Mouse (Mus musculus) thymus, postnatal 0 days (tissue): ENCODE data around the gene Usp12. TPM values are rescaled to one million over a fixed set of nuclear protein-coding genes. Genes with fewer than 3 reads are reported as not detected.
"Not testable (repeated sequence)": the region's sequence is repeated elsewhere in the genome, so short reads cannot be mapped to it uniquely, and the experiment has no call there.

ENCODE experiments used
- DNase-seq: peaks from one replicate; pipeline ENCODE4 v3.0.0-alpha.2; 2015; ENCODE audit warnings: low spot score
- polyA plus RNA-seq: library from polyadenylated mRNA; unstranded; fragments of >200 nt; fragmentation: Nextera tagmentation; extraction: Ambion mirVana; gene quantifications from 2 replicates; pipeline ENCODE4 v1.2.1, GENCODE M21; 2015

The Usp12 gene
- polyA plus RNA-seq, 1 experiment from 2014 or later: 11.5 TPM

- no peak for DNase-seq
Observed at GRCm38 (mm10) chr5:146750958-146751357, 43.8 kb downstream of the Usp12 start.

GRCm38 (mm10) chr5:146750273-146750672 lies 44.5 kb downstream of the Usp12 start:
- no peak for DNase-seq

- DNase-seq: no peak
Observed at GRCm38 (mm10) chr5:146749857-146750256, 44.9 kb downstream of the Usp12 start.

GRCm38 (mm10) chr5:146736970-146737495 lies 57.8 kb downstream of the Usp12 start:
- no peak for DNase-seq

- DNase-seq: no peak
Observed at GRCm38 (mm10) chr5:146736348-146736747, 58.5 kb downstream of the Usp12 start.

- not testable (repeated sequence) for DNase-seq
Observed at GRCm38 (mm10) chr5:146735054-146735453, 59.8 kb downstream of the Usp12 start.

GRCm38 (mm10) chr5:146733888-146734640 lies 60.7 kb downstream of the Usp12 start:
- DNase-seq: no peak

GRCm38 (mm10) chr5:146733372-146733771 lies 61.4 kb downstream of the Usp12 start:
- no peak for DNase-seq

- DNase-seq: no peak
Observed at GRCm38 (mm10) chr5:146727006-146727405, 67.8 kb downstream of the Usp12 start.

GRCm38 (mm10) chr5:146724956-146725355 lies 69.8 kb downstream of the Usp12 start:
- DNase-seq: no peak

- no peak for DNase-seq
Observed at GRCm38 (mm10) chr5:146723452-146723851, 71.4 kb downstream of the Usp12 start.

GRCm38 (mm10) chr5:146722226-146722625 lies 72.6 kb downstream of the Usp12 start:
- no peak for DNase-seq

GRCm38 (mm10) chr5:146719584-146720356 lies 75.0 kb downstream of the Usp12 start:
- no peak for DNase-seq

GRCm38 (mm10) chr5:146713836-146714235 lies 81.0 kb downstream of the Usp12 start:
- no peak for DNase-seq

- no peak for DNase-seq
Observed at GRCm38 (mm10) chr5:146713088-146713487, 81.7 kb downstream of the Usp12 start.

GRCm38 (mm10) chr5:146712282-146712918 lies 82.4 kb downstream of the Usp12 start:
- no peak for DNase-seq

- DNase-seq: no peak
Observed at GRCm38 (mm10) chr5:146709361-146709760, 85.4 kb downstream of the Usp12 start.

- peak; percentile 82 for DNase-seq
Observed at GRCm38 (mm10) chr5:146705815-146706408, 88.9 kb downstream of the Usp12 start.

GRCm38 (mm10) chr5:146705411-146705810 lies 89.4 kb downstream of the Usp12 start:
- DNase-seq: no peak

- DNase-seq: no peak
Observed at GRCm38 (mm10) chr5:146704241-146704640, 90.6 kb downstream of the Usp12 start.

GRCm38 (mm10) chr5:146703710-146704121 lies 91.1 kb downstream of the Usp12 start:
- DNase-seq: no peak
